Mouse (Mus musculus) brain, embryonic 14.5 days (tissue): ENCODE measurements at regions not wholly inside any gene's neighbourhood (a gene's known extent, or its start where the extent isn't known, plus 50 kb on each side); places are given as distances from the start of the nearest gene placed in this dataset.
"Not testable (repeated sequence)": the region's sequence is repeated elsewhere in the genome, so short reads cannot be mapped to it uniquely, and the experiment has no call there.

ENCODE experiments used
- CTCF ChIP-seq: fragments of 200-500 bp; IDR thresholded peaks from 2 replicates; pipeline ENCODE4 v1.5.1; 2012; ENCODE audit warnings: inconsistent platforms, mild to moderate bottlenecking, moderate library complexity, borderline replicate concordance; ENCODE audit not compliant: insufficient read depth, insufficient read length; ENCODE audit errors: extremely low read depth
- POLR2A ChIP-seq: fragments of 200-500 bp; IDR thresholded peaks from 2 replicates; pipeline ENCODE4 v1.6.1; 2012; ENCODE audit warnings: mild to moderate bottlenecking, inconsistent platforms, borderline replicate concordance; ENCODE audit not compliant: poor library complexity, insufficient read depth, insufficient read length, severe bottlenecking; ENCODE audit errors: extremely low read depth

GRCm38 (mm10) chr2:100459641-100460040 lies 1164.9 kb upstream of the Rag2 start:
- TF ChIP-seq CTCF, POLR2A: not testable (repeated sequence)
